Mouse (Mus musculus) cortical plate, adult 2 months (tissue): Measurements from ENCODE around the gene Gabpb2. TPM values are rescaled to one million over a fixed set of nuclear protein-coding genes. Genes with fewer than 3 reads are reported as not detected.

Experiments used
- H3K27ac ChIP-seq: fragments of 200-500 bp; 2 replicates; pipeline ENCODE4 v1.5.1; 2012; ENCODE audit warnings: low read length, control low read depth, inconsistent platforms; ENCODE audit not compliant: insufficient read depth
- H3K4me1 ChIP-seq: fragments of 200-500 bp; 2 replicates; pipeline ENCODE4 v1.6.1; 2011; ENCODE audit warnings: low read length; ENCODE audit not compliant: control insufficient read depth, insufficient read depth
- H3K4me3 ChIP-seq: fragments of 200-500 bp; 2 replicates; pipeline ENCODE4 v1.5.1; 2011; ENCODE audit warnings: mild to moderate bottlenecking, low read length, control low read depth; ENCODE audit not compliant: insufficient read depth
- CTCF ChIP-seq: fragments of 200-500 bp; IDR thresholded peaks from 2 replicates; pipeline ENCODE4 v1.5.1; 2011; ENCODE audit warnings: mild to moderate bottlenecking, control low read depth, low read length; ENCODE audit not compliant: insufficient read depth; ENCODE audit errors: extremely low read depth
- POLR2A ChIP-seq: fragments of 200-500 bp; IDR thresholded peaks from 2 replicates; pipeline ENCODE4 v1.6.1; 2011; ENCODE audit warnings: mild to moderate bottlenecking, low read length, control low read depth; ENCODE audit not compliant: insufficient read depth; ENCODE audit errors: extremely low read depth
- polyA plus RNA-seq: library from polyadenylated mRNA; depleted of rRNA; stranded (reverse); fragments of >200 nt; gene quantifications from 2 replicates; pipeline ENCODE4 v1.2.3, GENCODE M21; 2012

Gene Gabpb2
- polyA plus RNA-seq, 1 experiment = 12.1 TPM

DNA sequence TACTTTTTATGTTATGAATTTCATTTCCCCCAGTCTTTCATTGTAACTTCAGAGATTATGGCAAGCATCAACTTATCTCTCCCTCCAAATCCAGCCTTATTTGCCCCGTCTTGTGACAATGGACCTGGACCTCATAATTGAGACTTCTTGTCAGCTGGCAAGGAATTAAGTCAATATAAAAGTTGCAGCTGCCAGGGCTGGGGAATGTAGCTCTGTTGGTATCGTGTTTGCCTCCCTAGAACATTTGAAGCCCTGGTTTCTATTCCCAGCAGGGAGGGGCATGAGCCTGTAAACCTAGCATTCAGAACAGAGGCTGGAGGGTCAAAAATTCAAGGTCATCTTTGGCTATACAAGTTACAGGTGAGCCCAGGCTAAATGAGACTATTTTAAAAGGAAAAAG, 21.9 kb downstream of the Gabpb2 start:
- no peak for TF ChIP-seq CTCF
- TF ChIP-seq POLR2A = no peak
- no peak overlapping the region for H3K27ac ChIP-seq
- H3K4me3 ChIP-seq = no peak overlapping the region

DNA sequence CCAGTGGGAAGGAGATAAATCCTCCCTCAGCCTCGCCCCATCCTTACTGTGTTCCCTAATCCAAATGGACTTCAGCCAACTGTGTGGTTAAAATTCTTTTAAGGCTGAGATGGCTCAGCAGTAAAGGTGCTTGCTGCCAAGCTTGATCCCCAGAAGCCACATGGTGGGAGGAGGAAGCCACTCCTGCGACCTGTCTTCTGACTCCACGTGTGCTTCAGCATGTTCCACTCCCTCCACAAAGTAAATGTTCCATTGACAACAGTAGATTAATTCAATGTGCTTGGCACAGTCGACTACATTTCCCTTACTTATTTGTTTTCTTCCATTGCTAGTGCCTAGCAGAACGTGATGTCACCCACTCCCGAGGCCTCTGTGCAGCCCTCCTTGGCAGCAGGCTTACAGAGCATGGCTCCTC, 23.0 kb downstream of the Gabpb2 start:
- Histone ChIP-seq H3K27ac (no peak overlapping the region), H3K4me3 (no peak overlapping the region), H3K4me1 (no peaks in the 10 kb centered on the region)
- TF ChIP-seq CTCF (no peak), POLR2A (no peak)

More for the DNA sequence above, 21.9 kb downstream of the Gabpb2 start:
- H3K4me1 ChIP-seq = peaks cover 2% of the 10 kb centered on the region; the same call in 1 of the 2 replicates

DNA sequence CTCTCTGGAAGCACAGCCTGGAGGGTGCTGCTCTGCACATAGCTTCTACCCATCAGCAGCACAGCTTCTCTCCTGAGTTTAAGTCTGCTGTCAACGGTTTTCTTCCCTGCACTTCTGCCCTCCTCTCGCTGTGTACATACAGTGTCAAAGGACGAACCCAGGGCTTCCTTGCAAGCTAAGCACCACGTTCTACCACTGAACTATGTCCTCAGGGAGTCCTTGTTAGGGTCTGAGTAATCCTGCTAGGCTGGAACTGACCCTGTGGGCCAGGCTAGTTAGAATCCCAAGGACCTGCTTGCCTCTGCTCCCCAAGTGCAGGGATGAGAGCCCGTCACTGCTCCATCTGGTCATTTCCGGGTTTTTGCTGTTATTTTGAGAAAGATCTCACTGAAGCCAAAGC, 30.8 kb downstream of the Gabpb2 start:
- Histone ChIP-seq H3K4me3 (no peak overlapping the region), H3K4me1 (no peaks in the 10 kb centered on the region), H3K27ac (no peak overlapping the region)
- no peak for TF ChIP-seq POLR2A

DNA sequence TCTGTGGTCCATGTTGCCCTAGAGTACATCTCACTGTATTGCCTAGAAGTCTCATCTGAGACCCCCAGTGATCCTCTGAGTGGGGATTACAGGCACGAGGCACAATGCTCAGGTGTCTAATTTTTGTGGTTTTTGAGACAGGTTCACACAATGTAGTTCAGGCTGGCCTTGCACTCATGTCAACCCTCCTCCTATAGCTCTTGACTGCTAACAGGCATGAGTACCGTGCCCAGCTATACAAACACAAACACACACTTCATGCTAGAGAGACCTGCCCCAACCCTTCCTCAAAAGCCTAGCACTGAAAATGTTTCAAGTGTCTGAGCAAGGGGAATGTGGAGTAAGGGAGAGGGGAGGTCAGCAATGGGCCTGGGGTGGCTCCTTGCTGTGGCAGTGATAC, 31.6 kb downstream of the Gabpb2 start:
- Histone ChIP-seq H3K27ac (no peak overlapping the region), H3K4me1 (no peaks in the 10 kb centered on the region), H3K4me3 (no peak overlapping the region)
- TF ChIP-seq CTCF (no peak), POLR2A (no peak)

DNA sequence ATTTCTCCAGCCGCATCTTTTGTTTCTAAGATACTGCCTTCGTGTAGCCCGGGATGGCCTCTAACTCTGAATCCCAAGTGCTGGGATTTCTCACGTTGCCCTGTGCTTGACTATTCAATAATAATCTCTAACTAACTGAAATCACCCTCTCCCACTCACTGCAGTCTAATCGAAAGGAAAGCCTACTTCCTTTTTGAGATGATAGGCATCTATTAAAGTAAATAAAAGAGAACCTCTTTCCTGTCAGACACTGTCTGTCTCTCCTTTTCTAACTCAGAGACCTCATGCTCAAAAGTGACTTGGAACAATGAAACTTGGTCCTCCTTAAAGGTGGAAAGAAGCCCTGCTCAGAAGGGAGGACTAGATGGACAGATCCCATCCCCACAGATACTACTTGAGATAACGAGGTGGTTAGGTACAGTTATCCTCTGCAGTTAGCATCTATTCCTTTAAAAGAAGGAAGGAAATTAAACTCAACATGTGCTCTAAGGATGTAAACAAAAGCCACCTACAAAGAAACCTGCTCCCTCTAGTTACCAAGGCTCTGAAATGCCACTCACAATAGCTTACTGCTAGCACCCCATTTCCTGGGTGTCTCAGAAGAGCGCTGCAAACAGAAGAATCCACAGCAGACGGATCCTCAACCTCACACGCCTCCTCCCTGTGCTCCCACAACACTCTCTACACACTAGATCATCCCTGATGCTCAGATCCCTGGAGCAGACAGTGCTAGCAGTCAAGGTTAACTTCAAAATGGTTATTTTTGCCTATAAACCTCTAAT, 32.7 kb downstream of the Gabpb2 start:
- no peak overlapping the region for H3K4me3 ChIP-seq
- TF ChIP-seq POLR2A (no peak), CTCF (no peak)

DNA sequence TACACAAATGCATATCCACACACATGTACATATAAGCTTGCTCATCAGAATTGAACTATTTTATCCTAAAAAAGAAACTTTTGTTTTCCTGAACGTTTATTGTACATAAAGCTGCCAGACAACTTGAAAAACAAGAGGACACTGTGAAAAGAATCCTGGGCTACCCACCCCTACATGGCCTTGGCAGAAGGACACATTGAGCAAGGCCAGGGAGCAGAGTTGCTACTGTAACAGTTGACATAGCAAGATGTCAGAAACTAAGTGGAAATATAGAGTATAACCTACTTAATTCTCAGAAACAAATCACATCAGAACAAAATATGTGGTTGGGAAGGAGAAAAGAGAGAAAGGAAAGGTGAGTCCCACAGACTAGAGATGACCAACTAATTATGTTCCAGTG, 35.9 kb downstream of the Gabpb2 start:
- H3K27ac ChIP-seq = no peak overlapping the region
- H3K4me3 ChIP-seq = no peak overlapping the region
- H3K4me1 ChIP-seq = no peaks in the 10 kb centered on the region
- TF ChIP-seq POLR2A = no peak
- no peak for TF ChIP-seq CTCF

More for the DNA sequence above, 32.7 kb downstream of the Gabpb2 start:
- no peak overlapping the region for H3K27ac ChIP-seq
- H3K4me1 ChIP-seq = no peaks in the 10 kb centered on the region

DNA sequence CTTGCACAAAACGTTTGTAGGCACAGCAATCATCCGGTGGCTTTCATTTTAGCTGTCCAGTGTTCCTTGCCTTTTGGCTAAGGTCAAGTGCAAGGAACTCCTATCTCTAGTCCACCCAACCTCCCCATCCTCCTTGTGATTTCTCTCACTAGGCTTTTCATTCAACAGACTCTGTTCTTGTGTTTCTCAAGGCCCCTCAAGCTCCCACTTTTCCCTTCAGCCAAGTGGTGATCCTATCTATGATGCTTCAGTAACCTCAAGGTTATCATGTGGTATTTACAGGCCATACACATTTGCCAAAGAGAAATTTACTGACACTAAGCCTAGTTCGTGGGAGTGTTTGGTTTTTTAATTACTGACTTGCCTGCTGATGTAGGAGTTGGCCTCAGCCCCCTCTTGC, 37.8 kb downstream of the Gabpb2 start:
- Histone ChIP-seq H3K4me3 (no peak overlapping the region), H3K4me1 (no peaks in the 10 kb centered on the region), H3K27ac (no peak overlapping the region)
- no peak for TF ChIP-seq CTCF
- TF ChIP-seq POLR2A = no peak

DNA sequence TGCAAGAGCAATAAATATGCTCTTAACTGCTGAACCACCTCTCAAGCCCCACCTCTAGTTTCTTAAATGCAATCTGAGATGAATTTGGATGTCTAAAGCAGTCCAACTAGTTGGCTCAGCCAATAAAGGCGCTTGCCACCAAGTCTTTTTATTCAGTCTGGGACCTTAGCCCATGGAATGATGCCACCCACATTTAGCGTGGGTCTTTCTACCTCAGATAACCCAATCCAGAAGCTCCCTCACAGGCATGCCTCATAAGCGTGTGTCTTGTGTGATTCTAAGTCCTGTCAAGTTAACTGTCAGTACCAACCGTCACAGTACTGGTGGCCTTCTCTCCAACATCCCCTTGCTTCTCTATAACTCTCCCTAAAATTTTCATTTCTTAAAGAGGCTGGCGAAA, 38.8 kb downstream of the Gabpb2 start:
- TF ChIP-seq POLR2A (no peak), CTCF (no peak)
- H3K4me3 ChIP-seq = no peak overlapping the region

DNA sequence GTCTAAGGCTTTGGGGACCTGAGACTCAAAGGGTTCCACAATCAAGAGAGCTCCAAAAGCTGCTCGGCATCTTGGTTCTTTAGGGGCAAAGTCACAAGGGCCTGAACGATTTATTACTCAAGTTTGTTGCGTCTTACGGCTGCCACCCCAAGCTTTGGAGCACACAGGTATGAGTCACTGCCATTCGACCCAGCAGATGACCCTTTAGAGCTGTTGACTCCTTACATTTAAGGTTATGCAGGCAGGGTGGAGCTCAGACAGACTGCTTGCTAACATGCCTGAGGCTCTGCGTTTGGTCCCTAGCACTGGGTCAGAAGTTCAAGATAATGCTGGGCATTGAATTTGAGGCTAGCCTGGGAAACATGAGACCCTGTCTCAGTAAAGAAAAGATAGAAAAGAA, 40.1 kb downstream of the Gabpb2 start:
- H3K27ac ChIP-seq = no peak overlapping the region
- H3K4me1 ChIP-seq = no peaks in the 10 kb centered on the region
- TF ChIP-seq POLR2A (no peak), CTCF (no peak)
- no peak overlapping the region for H3K4me3 ChIP-seq

More for the DNA sequence above, 38.8 kb downstream of the Gabpb2 start:
- Histone ChIP-seq H3K27ac (no peak overlapping the region), H3K4me1 (no peaks in the 10 kb centered on the region)

DNA sequence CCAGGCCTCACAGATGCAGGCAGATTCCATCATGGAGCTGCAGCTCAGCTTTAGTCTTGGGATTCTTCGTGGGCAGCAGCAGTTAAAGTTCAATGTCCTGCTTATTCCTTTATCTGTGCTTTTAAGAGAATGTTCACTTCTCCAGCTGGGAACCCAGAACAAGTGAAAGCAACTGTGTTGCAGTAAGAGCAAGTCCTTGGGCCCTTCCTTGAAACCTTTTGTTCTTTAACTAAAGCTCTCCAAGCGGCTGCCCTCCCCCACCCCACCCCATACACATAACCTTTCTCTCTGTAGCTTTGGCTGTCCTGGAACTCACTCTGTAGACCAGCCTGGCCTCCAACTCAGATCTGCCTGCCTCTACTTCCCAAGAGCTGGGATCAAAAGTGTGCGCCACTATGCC, 41.2 kb downstream of the Gabpb2 start:
- Histone ChIP-seq H3K4me3 (no peak overlapping the region), H3K4me1 (no peaks in the 10 kb centered on the region), H3K27ac (no peak overlapping the region)
- TF ChIP-seq CTCF = no peak

DNA sequence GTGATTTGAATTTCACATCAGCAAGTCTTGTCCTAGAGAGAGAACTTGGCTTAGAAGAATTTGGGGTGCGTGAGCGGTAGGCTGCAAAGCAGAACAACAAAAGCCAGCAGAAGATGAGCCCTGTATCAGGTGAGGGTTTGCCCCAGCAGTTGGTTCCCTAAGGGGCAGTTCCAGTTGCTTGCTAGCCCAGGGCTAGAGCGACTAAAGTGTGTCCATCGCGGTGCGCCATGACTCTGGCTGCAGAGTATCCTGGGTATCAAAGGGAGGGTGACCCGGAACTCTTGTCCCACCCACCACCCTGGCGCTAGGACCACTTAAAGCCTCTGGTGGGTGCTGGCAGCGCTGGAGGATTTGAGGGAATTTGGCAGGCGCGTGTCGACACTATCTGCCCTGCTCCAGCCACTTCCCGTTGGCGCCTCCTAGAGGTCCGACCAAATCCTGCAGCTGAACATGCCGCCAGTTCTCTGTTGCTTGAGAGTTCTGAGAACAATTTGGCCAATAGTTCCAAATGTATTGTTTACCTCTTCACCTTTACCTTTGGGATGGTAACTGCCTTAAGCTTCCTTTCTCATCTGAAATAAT, 43.6 kb downstream of the Gabpb2 start:
- H3K27ac ChIP-seq = no peak overlapping the region
- H3K4me3 ChIP-seq = no peak overlapping the region
- no peaks in the 10 kb centered on the region for H3K4me1 ChIP-seq
- no peak for TF ChIP-seq POLR2A
- TF ChIP-seq CTCF = peak; percentile 68
